Mouse (Mus musculus) heart, adult 2 months (tissue): ENCODE data around the gene Uap1. TPM values are rescaled to one million over a fixed set of nuclear protein-coding genes. Genes with fewer than 3 reads are reported as not detected.

Experiments
- DNase-seq, 2 experiments: peaks; one replicate each; pipeline ENCODE4 v3.0.0; 2021
- H3K27ac ChIP-seq: fragments of 200-600 bp; 2 replicates; pipeline ENCODE4 v1.8.1; 2022
- H3K27me3 ChIP-seq: fragments of 200-500 bp; 2 replicates; pipeline ENCODE4 v1.6.1; 2012; ENCODE audit warnings: mild to moderate bottlenecking, low read length, inconsistent platforms, mixed read lengths; ENCODE audit not compliant: control insufficient read depth, insufficient read depth
- H3K36me3 ChIP-seq: fragments of 200-500 bp; 2 replicates; pipeline ENCODE4 v1.6.1; 2012; ENCODE audit warnings: low read length, inconsistent platforms; ENCODE audit not compliant: control insufficient read depth, insufficient read depth
- H3K4me1 ChIP-seq: fragments of 200-500 bp; 2 replicates; pipeline ENCODE4 v1.6.1; 2011; ENCODE audit warnings: low read length; ENCODE audit not compliant: control insufficient read depth, insufficient read depth
- H3K4me3 ChIP-seq: fragments of 200-600 bp; 2 replicates; pipeline ENCODE4 v1.8.1; 2022
- H3K79me2 ChIP-seq: fragments of 200-500 bp; replicated peaks from 2 replicates; pipeline ENCODE4 v1.6.1; 2012; ENCODE audit warnings: mild to moderate bottlenecking, inconsistent platforms, low read length, moderate library complexity, mixed read lengths; ENCODE audit not compliant: control insufficient read depth, insufficient read depth
- H3K9ac ChIP-seq: fragments of 200-500 bp; 2 replicates; pipeline ENCODE4 v1.6.1; 2012; ENCODE audit warnings: low read depth, mild to moderate bottlenecking, control low read depth, inconsistent platforms, low read length, mixed read lengths
- CTCF ChIP-seq: fragments of 200-600 bp; IDR thresholded peaks from 2 replicates; pipeline ENCODE4 v1.8.1; 2022; ENCODE audit warnings: antibody characterized with exemption, mild to moderate bottlenecking, moderate library complexity
- EP300 ChIP-seq: fragments of 200-500 bp; IDR thresholded peaks from 2 replicates; pipeline ENCODE4 v1.6.1; 2011; ENCODE audit warnings: low read depth, low read length, control low read depth; ENCODE audit not compliant: insufficient read depth
- POLR2A ChIP-seq: fragments of 200-500 bp; IDR thresholded peaks from 2 replicates; pipeline ENCODE4 v1.6.1; 2011; ENCODE audit warnings: mild to moderate bottlenecking, low read depth, low read length, control low read depth; ENCODE audit not compliant: insufficient read depth
- WGBS: fragments of 180-500 bp; shearing (Covaris S2); methylation state at CpG from one replicate; pipeline ENCODE4 v1.1.7; 2018; 5-methylcytosine and 5-hydroxymethylcytosine counted together
- intact Hi-C: fragments of 180-260 bp; cut with DNase I; formaldehyde crosslinking; loops from one replicate; pipeline ENCODE4 v1.15.1; 2025
- polyA plus RNA-seq: library from polyadenylated mRNA; depleted of rRNA; stranded (reverse); fragments of >200 nt; gene quantifications from 2 replicates; pipeline ENCODE4 v1.2.3, GENCODE M21; 2012
- total RNA-seq, 2 experiments: library from RNA; stranded (reverse); gene quantifications; 2 replicates each; pipeline ENCODE4 v1.2.3; 2021

Uap1 gene
- total and polyA plus RNA-seq, 3 experiments = 21.6 to 55.2 (median 51.6) TPM

DNA sequence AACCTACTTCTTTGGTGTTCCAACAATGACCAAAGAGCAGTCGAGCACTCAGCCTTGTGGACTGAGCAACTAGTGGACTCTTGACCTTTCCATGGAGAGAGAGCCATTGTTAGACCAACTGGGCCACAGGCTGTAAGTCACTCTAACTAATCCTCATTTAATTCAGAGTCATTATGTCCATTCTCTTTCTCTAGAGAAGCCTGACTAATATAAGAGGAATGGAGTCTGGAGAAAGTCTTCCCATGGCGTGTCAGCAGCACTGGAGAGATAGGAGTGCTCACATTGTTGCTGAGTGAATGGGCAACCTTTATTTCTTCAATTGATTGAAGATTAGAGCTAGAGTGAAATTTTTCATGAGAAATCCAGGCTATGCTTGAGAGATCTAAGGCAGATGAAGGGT, 50.1 kb downstream of the Uap1 start:
- WGBS = 70% methylated on average over 2 of the region's 2 CpGs
- intact Hi-C loops = no loop called here
- DNase-seq = no peak
- no peaks in the 10 kb centered on the region for H3K4me1 ChIP-seq
- TF ChIP-seq POLR2A (no peak), CTCF (no peak), EP300 (no peak)
- H3K9ac ChIP-seq = no peak overlapping the region
- H3K79me2 ChIP-seq = no peaks in the 10 kb centered on the region
- no peaks in the 10 kb centered on the region for H3K36me3 ChIP-seq
- H3K27ac ChIP-seq = no peak overlapping the region
- no peak overlapping the region for H3K4me3 ChIP-seq
- no peaks in the 10 kb centered on the region for H3K27me3 ChIP-seq

DNA sequence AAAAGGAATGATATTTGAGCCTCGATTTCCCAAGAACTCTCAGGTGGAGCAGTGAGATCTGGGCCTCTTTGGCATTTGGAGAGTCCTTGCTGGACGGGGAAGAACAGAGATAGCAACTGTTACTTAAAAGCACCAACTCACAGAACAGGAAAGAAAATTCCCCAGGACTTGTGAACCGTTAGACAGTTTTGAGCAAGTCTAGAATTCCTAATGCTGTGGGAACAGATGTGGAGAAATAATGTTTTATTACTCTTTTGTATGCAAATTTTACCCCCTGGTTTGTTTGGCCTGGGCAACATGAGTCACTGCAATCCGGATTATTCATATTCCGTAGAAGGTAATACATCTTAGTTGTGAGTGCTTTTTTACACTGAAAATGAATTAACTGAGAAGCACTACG, 61.1 kb downstream of the Uap1 start:
- Histone ChIP-seq H3K27ac (no peak overlapping the region), H3K9ac (no peak overlapping the region), H3K4me3 (no peak overlapping the region), H3K27me3 (no peaks in the 10 kb centered on the region), H3K4me1 (0 out of 2 replicates have a peak, but pooled peaks cover 2% of the 10 kb centered on the region), H3K36me3 (no peaks in the 10 kb centered on the region), H3K79me2 (no peaks in the 10 kb centered on the region)
- no peak for DNase-seq
- 85% methylated on average over 6 of the region's 6 CpGs for WGBS
- intact Hi-C loops = loop anchor here (5.0 kb wide), 1 partner anchor 106 kb away; no protein-coding TSS in a partner anchor
- TF ChIP-seq EP300 (no peak), POLR2A (no peak), CTCF (no peak)

DNA sequence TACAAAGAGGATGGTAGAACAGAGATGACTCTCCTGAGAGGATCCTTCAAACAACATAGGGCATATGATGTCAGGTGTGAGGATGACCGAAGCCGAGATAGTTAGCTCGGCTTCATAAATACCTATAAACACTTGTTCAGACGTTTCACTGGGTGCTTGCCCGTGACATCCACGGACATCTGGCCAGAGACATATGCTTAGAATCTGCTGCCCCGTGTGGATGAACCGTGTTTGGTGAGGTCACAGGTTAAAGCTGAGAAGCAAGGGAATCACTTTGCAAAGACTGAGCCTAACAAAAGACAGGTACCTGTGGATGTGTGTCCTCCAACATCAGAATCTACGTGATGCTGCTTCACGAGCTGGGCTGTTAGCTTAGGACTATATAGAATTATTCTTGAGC, 62.5 kb downstream of the Uap1 start:
- Histone ChIP-seq H3K27ac (no peak overlapping the region), H3K27me3 (no peaks in the 10 kb centered on the region), H3K4me3 (no peak overlapping the region), H3K9ac (no peak overlapping the region), H3K79me2 (no peaks in the 10 kb centered on the region), H3K4me1 (peaks cover 3% of the 10 kb centered on the region), H3K36me3 (no peaks in the 10 kb centered on the region)
- no peak for DNase-seq
- 89% methylated on average over 10 of the region's 10 CpGs for WGBS
- TF ChIP-seq POLR2A (no peak), EP300 (no peak), CTCF (no peak)
- intact Hi-C loops = loop anchor here (5.0 kb wide), 1 partner anchor 105 kb away; no protein-coding TSS in a partner anchor

DNA sequence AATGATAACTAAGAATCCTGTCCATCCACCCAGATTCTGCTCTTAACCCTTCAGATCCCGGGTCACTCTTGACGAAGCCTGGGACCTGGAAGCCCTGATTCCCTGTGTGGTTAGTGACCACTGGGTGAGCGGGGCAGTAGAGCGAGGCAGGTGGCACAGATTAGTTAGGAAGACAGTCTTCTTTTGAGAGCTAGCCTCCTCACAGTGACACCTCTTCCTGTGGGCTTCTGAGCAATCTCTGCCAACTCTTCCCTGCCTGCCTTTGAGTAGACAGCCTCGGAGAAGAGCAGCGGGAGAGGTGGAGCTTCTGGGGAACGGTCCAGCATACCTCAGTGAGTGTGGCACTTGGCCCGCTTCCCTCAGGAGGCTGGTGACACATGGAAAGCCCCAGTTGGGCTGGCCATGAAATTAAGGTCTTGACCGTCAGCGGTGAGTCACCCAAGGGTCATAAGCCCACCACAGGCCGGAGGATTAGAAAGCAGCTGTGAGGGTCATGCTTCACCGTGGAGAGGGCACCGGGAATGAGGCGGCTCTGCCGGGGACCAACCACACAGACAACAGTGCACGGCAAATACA, 63.0 kb downstream of the Uap1 start:
- WGBS = 76% methylated on average over 16 of the region's 16 CpGs
- Histone ChIP-seq H3K36me3 (no peaks in the 10 kb centered on the region), H3K4me3 (no peak overlapping the region), H3K79me2 (no peaks in the 10 kb centered on the region), H3K27ac (no peak overlapping the region), H3K4me1 (peaks cover 3% of the 10 kb centered on the region), H3K27me3 (no peaks in the 10 kb centered on the region), H3K9ac (no peak overlapping the region)
- TF ChIP-seq EP300 = no peak
- TF ChIP-seq POLR2A = no peak
- no peak for TF ChIP-seq CTCF
- intact Hi-C loops = loop anchor here (5.0 kb wide), 1 partner anchor 104 kb away; no protein-coding TSS in a partner anchor
- DNase-seq = no peak

DNA sequence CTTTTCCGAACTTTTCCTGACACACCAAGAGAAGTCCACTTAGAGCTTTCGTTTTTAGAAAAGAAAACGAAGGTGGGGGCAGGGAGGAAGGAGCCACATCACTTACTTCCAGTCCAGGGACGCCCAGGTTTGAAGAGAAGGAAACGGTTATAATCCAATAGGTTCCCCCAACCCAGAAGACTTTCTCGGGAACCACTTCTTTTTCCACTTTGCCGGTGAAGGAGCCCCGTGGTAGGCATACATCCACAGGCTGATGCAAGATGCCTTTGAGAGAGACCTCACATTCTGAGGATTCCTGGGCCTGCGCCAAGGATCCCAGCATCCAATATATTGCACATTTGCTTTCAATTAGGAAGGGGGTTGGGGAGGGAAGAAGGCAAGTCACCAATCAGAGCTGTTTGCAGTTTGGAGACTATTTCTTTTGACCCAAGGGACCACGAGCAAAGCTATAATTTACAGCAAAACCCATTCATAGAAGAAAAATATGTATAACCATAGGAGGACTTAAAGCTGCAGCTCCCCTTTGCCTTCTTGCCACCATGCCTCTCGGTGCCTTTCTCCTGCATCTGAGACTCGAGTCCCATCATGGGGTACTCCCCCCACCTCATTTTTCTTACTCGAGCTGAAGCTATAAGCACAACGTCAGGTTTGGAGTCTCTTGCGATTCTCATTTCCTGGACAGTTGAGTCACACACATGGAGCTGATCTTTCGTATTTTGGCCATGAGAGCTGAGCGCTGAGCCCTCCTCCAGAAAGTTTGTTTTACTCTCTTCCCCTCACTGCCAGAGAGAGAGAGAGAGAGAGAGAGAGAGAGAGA, 64.0 kb downstream of the Uap1 start, which contains the start of gene Ddr2:
Gene Ddr2, minus strand, starts transcription at position 247 of the 817 bp plus-strand sequence.
- peak within 1 kb of the TSS; percentile 71 for H3K27ac ChIP-seq
- DNase-seq = peak; percentile 73 to 77
- H3K4me1 ChIP-seq = peaks cover 3% of the 10 kb centered on the region
- no peaks in the 10 kb centered on the region for H3K79me2 ChIP-seq
- no peaks in the 10 kb centered on the region for H3K27me3 ChIP-seq
- peak within 1 kb of the TSS; percentile 43 for H3K4me3 ChIP-seq
- H3K9ac ChIP-seq = peak within 1 kb of the TSS; percentile 58
- intact Hi-C loops = loop anchor here (5.0 kb wide), 1 partner anchor 103 kb away; no protein-coding TSS in a partner anchor
- TF ChIP-seq POLR2A = no peak
- no peak for TF ChIP-seq CTCF
- no peak for TF ChIP-seq EP300
- H3K36me3 ChIP-seq = no peaks in the 10 kb centered on the region
- WGBS = 49% methylated on average over 17 of the region's 17 CpGs
